Mouse (Mus musculus): Measurements from ENCODE around the gene Grip1. TPM values are rescaled to one million over a fixed set of nuclear protein-coding genes. Genes with fewer than 3 reads are reported as not detected.

The Grip1 gene
- polyA plus RNA-seq, 1 experiment from 2014 or later = 5.0 TPM

DNA sequence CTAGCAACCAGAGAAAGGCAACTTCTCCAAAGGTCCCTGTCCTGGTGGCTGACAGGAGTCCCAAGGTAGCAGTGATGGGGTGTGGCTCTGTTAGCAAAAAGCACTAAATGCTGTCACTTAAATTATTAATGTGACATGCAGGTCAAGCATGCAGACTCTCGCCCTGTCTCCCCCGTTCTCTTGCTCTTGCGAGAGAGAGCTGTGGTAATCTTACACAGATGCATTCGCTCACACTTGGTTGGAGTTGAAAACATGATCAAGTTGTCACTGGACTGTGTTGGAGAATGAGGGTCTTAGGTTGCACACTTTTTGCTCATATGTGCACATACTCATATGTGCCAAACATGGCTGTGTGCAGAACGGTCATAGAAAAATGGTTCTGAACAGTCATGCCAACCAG, 176.8 kb downstream of the Grip1 start:
- Histone ChIP-seq H3K9me3 (ENCODE audit: control insufficient read depth, low read length) (no peaks in the 10 kb centered on the region), H3K4me1 (ENCODE audit: control insufficient read depth, insufficient read depth, low read length) (no peaks in the 10 kb centered on the region), H3K27me3 (replicated peaks; ENCODE audit: control insufficient read depth, insufficient read depth, low read length) (no peaks in the 10 kb centered on the region), H3K9ac (ENCODE audit: low read depth, low read length) (no peak overlapping the region), H3K4me2 (ENCODE audit: low read depth, low read length) (no peak overlapping the region), H3K27ac (replicated peaks; ENCODE audit: low read depth, low read length) (no peak overlapping the region), H3K36me3 (ENCODE audit: control insufficient read depth, insufficient read depth, low read length) (no peaks in the 10 kb centered on the region), H3K4me3 (ENCODE audit: low read depth, low read length) (no peak overlapping the region)
- DNase-seq (ENCODE audit: low spot score) (no peak), ATAC-seq (ENCODE audit: low read depth) (no peak)
- 76% methylated on average over 5 of the region's 5 CpGs for WGBS

DNA sequence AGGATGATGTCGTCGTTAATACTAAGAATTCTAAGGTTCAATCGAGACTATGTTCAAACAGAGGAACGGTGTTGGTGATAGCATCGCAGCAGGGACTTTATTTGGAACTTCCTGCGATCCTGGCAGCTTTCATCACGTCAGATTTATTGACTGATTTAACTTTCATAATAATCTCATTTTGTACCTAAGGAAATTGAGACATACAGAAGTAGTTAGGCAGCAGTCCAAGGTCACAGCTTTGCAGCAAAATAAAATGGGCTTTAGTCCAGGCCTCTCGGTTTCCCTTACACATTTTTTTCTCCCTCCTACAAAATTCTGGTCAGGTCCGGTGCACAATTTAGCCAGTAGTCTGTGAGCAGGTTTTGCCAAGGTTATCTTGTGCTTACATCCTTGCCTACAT, 178.3 kb downstream of the Grip1 start:
- H3K9ac ChIP-seq (ENCODE audit: low read depth, low read length) = no peak overlapping the region
- H3K36me3 ChIP-seq (ENCODE audit: control insufficient read depth, insufficient read depth, low read length) = no peaks in the 10 kb centered on the region
- whole genome bisulfite sequencing = 55% methylated on average over 9 of the region's 9 CpGs
- no peaks in the 10 kb centered on the region for H3K27me3 ChIP-seq (replicated peaks; ENCODE audit: control insufficient read depth, insufficient read depth, low read length)
- no peak for ATAC-seq (ENCODE audit: low read depth)
- H3K4me2 ChIP-seq (ENCODE audit: low read depth, low read length) = no peak overlapping the region
- no peak overlapping the region for H3K4me3 ChIP-seq (ENCODE audit: low read depth, low read length)
- no peaks in the 10 kb centered on the region for H3K9me3 ChIP-seq (ENCODE audit: control insufficient read depth, low read length)
- DNase-seq (ENCODE audit: low spot score) = no peak
- no peak overlapping the region for H3K27ac ChIP-seq (replicated peaks; ENCODE audit: low read depth, low read length)
- H3K4me1 ChIP-seq (ENCODE audit: control insufficient read depth, insufficient read depth, low read length) = no peaks in the 10 kb centered on the region

DNA sequence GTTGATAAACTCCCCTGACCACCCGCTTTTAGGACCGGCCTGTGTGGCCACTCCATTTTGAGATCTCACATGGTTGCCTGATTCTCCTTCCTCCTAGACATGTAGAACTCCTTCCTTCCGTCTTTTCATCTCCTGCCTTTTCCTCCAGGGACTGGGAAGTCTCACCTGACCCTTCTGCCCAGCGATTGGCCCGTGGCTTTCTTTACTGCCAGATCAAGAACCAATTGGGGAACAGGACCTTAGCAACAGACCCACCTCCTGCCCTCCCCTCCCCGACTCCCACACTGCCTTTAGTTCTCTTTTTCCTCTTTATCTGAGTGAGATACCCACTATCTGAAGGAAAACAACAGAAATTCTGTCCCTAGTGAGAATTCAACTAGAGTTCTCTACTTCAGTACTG, 180.9 kb downstream of the Grip1 start:
- ATAC-seq (ENCODE audit: low read depth) (no peak), DNase-seq (ENCODE audit: low spot score) (no peak)
- Histone ChIP-seq H3K9ac (ENCODE audit: low read depth, low read length) (no peak overlapping the region), H3K9me3 (ENCODE audit: control insufficient read depth, low read length) (no peaks in the 10 kb centered on the region), H3K36me3 (ENCODE audit: control insufficient read depth, insufficient read depth, low read length) (no peaks in the 10 kb centered on the region), H3K4me2 (ENCODE audit: low read depth, low read length) (no peak overlapping the region), H3K27me3 (replicated peaks; ENCODE audit: control insufficient read depth, insufficient read depth, low read length) (no peaks in the 10 kb centered on the region), H3K27ac (replicated peaks; ENCODE audit: low read depth, low read length) (no peak overlapping the region), H3K4me3 (ENCODE audit: low read depth, low read length) (no peak overlapping the region), H3K4me1 (ENCODE audit: control insufficient read depth, insufficient read depth, low read length) (no peaks in the 10 kb centered on the region)
- WGBS = 81% methylated on average over 6 of the region's 6 CpGs

DNA sequence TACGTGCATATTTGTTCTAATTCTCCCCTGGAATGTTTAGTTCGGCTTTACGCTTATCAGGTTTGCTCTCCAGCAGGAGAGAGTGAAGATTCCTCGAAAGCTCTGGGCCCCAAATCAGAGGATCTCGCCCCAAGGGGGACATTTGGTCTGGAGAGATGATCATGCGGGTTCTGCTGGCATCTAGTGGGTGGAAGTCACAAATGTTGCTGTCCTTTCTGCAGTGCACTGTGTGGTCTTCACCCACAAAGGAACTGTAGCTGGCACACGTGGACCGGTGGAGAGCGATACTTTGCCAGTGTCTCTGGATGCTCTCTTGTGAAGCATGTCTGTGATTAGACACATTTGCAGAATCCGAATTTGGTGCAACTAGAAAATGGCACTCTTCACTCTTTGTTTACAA, 186.9 kb downstream of the Grip1 start:
- no peak overlapping the region for H3K27ac ChIP-seq (replicated peaks; ENCODE audit: low read depth, low read length)
- DNase-seq (ENCODE audit: low spot score) = peak; percentile 29
- ATAC-seq (ENCODE audit: low read depth) = no peak
- 65% methylated on average over 10 of the region's 10 CpGs for WGBS
- no peak overlapping the region for H3K9ac ChIP-seq (ENCODE audit: low read depth, low read length)
- H3K36me3 ChIP-seq (ENCODE audit: control insufficient read depth, insufficient read depth, low read length) = no peaks in the 10 kb centered on the region
- H3K9me3 ChIP-seq (ENCODE audit: control insufficient read depth, low read length) = no peaks in the 10 kb centered on the region
- peaks cover 2% of the 10 kb centered on the region; the same call in 1 of the 2 replicates for H3K4me1 ChIP-seq (ENCODE audit: control insufficient read depth, insufficient read depth, low read length)
- no peaks in the 10 kb centered on the region for H3K27me3 ChIP-seq (replicated peaks; ENCODE audit: control insufficient read depth, insufficient read depth, low read length)
- H3K4me3 ChIP-seq (ENCODE audit: low read depth, low read length) = no peak overlapping the region
- no peak overlapping the region for H3K4me2 ChIP-seq (ENCODE audit: low read depth, low read length)

DNA sequence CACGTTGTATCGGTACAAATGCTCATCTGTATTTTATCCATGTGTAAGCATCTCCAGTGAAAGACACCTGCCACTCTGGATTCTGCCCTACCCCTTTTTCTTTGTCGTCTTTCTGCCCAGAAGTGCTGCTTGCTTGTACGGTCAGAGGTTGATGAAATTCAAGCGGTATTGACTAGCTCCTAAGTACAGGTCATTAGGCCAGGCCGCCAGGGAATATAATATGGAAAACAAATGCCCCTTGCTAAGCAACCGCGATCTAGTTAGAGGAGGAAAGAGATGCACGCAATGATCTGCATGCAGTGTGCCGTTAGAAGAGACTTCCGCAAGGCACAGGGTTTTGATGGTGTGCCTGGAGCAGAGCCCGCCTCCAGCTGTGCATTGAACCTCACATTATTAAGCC, 187.4 kb downstream of the Grip1 start:
- H3K9me3 ChIP-seq (ENCODE audit: control insufficient read depth, low read length) = no peaks in the 10 kb centered on the region
- H3K4me1 ChIP-seq (ENCODE audit: control insufficient read depth, insufficient read depth, low read length) = peaks cover 2% of the 10 kb centered on the region; the same call in 1 of the 2 replicates
- H3K27me3 ChIP-seq (replicated peaks; ENCODE audit: control insufficient read depth, insufficient read depth, low read length) = no peaks in the 10 kb centered on the region
- WGBS = 67% methylated on average over 12 of the region's 12 CpGs
- no peak overlapping the region for H3K27ac ChIP-seq (replicated peaks; ENCODE audit: low read depth, low read length)
- ATAC-seq (ENCODE audit: low read depth) (no peak), DNase-seq (ENCODE audit: low spot score) (no peak)
- no peak overlapping the region for H3K4me2 ChIP-seq (ENCODE audit: low read depth, low read length)
- H3K9ac ChIP-seq (ENCODE audit: low read depth, low read length) = no peak overlapping the region
- H3K36me3 ChIP-seq (ENCODE audit: control insufficient read depth, insufficient read depth, low read length) = no peaks in the 10 kb centered on the region
- no peak overlapping the region for H3K4me3 ChIP-seq (ENCODE audit: low read depth, low read length)

DNA sequence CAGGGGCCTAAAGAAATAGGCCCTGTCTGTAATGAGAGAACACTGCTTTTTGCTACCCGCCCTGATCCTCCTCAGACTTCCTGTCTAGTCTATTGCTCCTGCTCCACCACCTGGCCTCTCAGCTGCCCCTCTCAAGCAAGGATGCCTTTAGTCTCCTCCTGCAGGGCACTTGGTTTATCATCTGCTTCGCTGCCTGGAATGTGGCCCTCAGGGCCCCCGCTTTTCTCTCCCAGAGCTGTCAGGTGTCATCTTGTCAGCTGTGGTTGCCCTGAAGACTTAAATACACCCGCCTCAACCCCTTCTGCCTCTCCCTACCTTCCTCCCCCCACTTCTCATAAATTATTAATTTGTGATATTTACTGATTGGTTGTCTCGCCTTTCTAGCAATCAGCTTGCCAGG, 190.7 kb downstream of the Grip1 start:
- H3K4me1 ChIP-seq (ENCODE audit: control insufficient read depth, insufficient read depth, low read length) = peaks cover 2% of the 10 kb centered on the region; the same call in 1 of the 2 replicates
- WGBS = 38% methylated on average over 5 of the region's 5 CpGs
- no peak for ATAC-seq (ENCODE audit: low read depth)

DNA sequence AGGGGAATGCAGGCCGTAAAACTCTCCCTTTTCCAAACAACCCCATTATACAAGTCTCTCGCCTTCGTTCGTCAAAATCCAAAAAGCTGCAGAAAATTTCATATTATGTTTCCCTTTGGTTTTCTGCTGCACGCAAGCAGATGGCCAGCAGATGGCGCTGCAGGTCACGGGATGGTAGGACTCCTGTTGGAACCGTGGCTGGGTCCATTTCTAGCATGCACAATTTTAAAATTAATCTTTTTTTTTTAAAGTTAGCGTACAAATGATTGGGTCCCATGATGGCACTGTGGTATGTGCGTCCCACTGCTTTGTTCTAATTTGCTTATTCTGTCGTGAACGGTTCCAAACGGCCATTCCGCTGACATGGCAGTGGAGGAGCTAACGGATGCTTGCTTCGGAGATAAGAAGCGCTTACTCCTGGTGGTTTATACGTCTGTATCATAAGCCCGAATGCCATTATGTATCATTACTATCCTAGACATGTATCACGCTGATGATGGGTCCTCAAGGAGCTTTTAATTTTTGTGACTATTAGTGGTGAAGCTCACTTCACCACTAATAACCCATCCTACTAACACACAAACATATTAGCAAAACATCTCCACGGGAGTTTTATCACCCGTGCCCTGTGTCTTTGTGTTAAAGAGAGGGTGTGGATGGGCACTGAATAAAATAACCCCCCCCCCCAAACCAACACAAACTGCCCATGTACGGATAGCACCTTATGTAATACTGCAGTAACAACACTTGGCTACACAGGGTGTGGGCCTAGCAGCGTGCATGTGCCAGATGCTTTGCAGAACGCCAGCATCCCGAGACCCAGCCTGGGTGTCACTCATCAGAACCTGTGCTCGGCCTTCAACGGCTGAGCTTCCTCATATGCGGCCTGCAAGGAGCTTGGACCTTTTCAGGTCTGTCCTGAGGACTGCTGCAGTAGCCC, 193.1 kb downstream of the Grip1 start:
- Histone ChIP-seq H3K9me3 (ENCODE audit: control insufficient read depth, low read length) (no peaks in the 10 kb centered on the region), H3K4me1 (ENCODE audit: control insufficient read depth, insufficient read depth, low read length) (peaks cover 2% of the 10 kb centered on the region; the same call in 1 of the 2 replicates), H3K4me2 (ENCODE audit: low read depth, low read length) (no peak overlapping the region), H3K27me3 (replicated peaks; ENCODE audit: control insufficient read depth, insufficient read depth, low read length) (no peaks in the 10 kb centered on the region), H3K9ac (ENCODE audit: low read depth, low read length) (no peak overlapping the region), H3K4me3 (ENCODE audit: low read depth, low read length) (no peak overlapping the region), H3K36me3 (ENCODE audit: control insufficient read depth, insufficient read depth, low read length) (no peaks in the 10 kb centered on the region), H3K27ac (replicated peaks; ENCODE audit: low read depth, low read length) (no peak overlapping the region)
- ATAC-seq (ENCODE audit: low read depth) = no peak
- 66% methylated on average over 29 of the region's 29 CpGs for WGBS
- peak; percentile 58 for DNase-seq (ENCODE audit: low spot score)

More for the DNA sequence above, 190.7 kb downstream of the Grip1 start:
- H3K9ac ChIP-seq (ENCODE audit: low read depth, low read length) = no peak overlapping the region
- no peaks in the 10 kb centered on the region for H3K36me3 ChIP-seq (ENCODE audit: control insufficient read depth, insufficient read depth, low read length)
- H3K9me3 ChIP-seq (ENCODE audit: control insufficient read depth, low read length) = no peaks in the 10 kb centered on the region
- no peaks in the 10 kb centered on the region for H3K27me3 ChIP-seq (replicated peaks; ENCODE audit: control insufficient read depth, insufficient read depth, low read length)
- DNase-seq (ENCODE audit: low spot score) = peak; percentile 38
- H3K4me2 ChIP-seq (ENCODE audit: low read depth, low read length) = no peak overlapping the region
- H3K27ac ChIP-seq (replicated peaks; ENCODE audit: low read depth, low read length) = no peak overlapping the region
- H3K4me3 ChIP-seq (ENCODE audit: low read depth, low read length) = no peak overlapping the region

DNA sequence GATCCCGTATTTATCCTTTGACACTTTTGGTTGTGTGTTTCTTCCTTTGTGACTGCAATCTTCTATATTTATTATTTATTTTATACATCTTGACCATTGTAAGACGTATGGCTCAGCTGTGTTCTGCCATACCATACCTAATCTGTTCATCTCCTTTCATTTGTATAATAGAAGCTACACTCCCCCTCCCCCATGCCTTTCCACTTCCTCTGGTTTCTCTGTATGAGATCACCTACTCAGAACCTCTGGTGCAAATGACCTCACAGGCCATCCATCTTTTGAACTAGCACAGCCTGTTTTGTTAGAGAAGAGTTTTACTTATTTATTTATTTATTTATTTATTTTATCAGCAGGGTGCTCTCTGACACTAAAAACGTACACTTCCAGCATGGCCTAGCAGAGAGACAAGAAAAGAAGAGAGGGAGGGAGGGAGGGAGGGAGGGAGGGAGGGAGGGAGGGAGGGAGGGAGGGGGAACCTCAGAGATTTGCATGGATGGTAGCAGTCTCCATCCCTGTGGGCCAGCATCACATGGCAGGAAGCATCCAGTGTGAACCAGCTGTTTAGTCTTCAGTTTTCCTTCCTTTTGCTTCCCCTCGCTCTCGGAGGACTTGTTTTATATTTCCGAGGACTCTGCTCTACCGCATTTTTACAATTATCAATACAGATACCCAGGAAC, 207.2 kb downstream of the Grip1 start:
- 57% methylated on average over 7 of the region's 7 CpGs for WGBS
- H3K36me3 ChIP-seq (ENCODE audit: control insufficient read depth, insufficient read depth, low read length) = no peaks in the 10 kb centered on the region
- peaks cover 8% of the 10 kb centered on the region; the same call in 1 of the 2 replicates for H3K9me3 ChIP-seq (ENCODE audit: control insufficient read depth, low read length)
- no peak for DNase-seq (ENCODE audit: low spot score)
- no peak overlapping the region for H3K4me2 ChIP-seq (ENCODE audit: low read depth, low read length)
- no peak for ATAC-seq (ENCODE audit: low read depth)
- H3K4me3 ChIP-seq (ENCODE audit: low read depth, low read length) = no peak overlapping the region
- H3K9ac ChIP-seq (ENCODE audit: low read depth, low read length) = no peak overlapping the region
- no peaks in the 10 kb centered on the region for H3K4me1 ChIP-seq (ENCODE audit: control insufficient read depth, insufficient read depth, low read length)
- no peak overlapping the region for H3K27ac ChIP-seq (replicated peaks; ENCODE audit: low read depth, low read length)
- no peaks in the 10 kb centered on the region for H3K27me3 ChIP-seq (replicated peaks; ENCODE audit: control insufficient read depth, insufficient read depth, low read length)
